Mouse (Mus musculus): ENCODE measurements at regions not wholly inside any gene's neighbourhood (a gene's known extent, or its start where the extent isn't known, plus 50 kb on each side); places are given as distances from the start of the nearest gene placed in this dataset.
A peak's percentile ranks its signal among the peaks of the same experiment; 100 is the strongest.
"Not testable (repeated sequence)": the region's sequence is repeated elsewhere in the genome, so short reads cannot be mapped to it uniquely, and the experiment has no call there.

- peak; percentile 11 for DNase-seq
These were observed 54.9 kb downstream of the Tas2r134 start for GRCm38 (mm10) chr2:51682177-51682576.

- no peak for DNase-seq
These were observed 55.4 kb downstream of the Tas2r134 start for GRCm38 (mm10) chr2:51682745-51683144.

- no peak for DNase-seq
These were observed 77.8 kb downstream of the Tas2r134 start for GRCm38 (mm10) chr2:51705110-51705509.

GRCm38 (mm10) chr2:51708701-51709100, 81.4 kb downstream of the Tas2r134 start:
- no peak for DNase-seq

- no peak for DNase-seq
These were observed 85.3 kb downstream of the Tas2r134 start for GRCm38 (mm10) chr2:51712611-51713010.

GRCm38 (mm10) chr2:51730805-51731204, 103.5 kb downstream of the Tas2r134 start:
- no peak for DNase-seq

- no peak for DNase-seq
These were observed 104.4 kb downstream of the Tas2r134 start for GRCm38 (mm10) chr2:51731703-51732102.

- no peak for DNase-seq
These were observed 105.0 kb downstream of the Tas2r134 start for GRCm38 (mm10) chr2:51732355-51732754.

GRCm38 (mm10) chr2:51733218-51733617, 105.9 kb downstream of the Tas2r134 start:
- no peak for DNase-seq

GRCm38 (mm10) chr2:51736452-51736851, 109.1 kb downstream of the Tas2r134 start:
- no peak for DNase-seq

- DNase-seq: no peak
These were observed 120.5 kb downstream of the Tas2r134 start for GRCm38 (mm10) chr2:51747675-51748319.

- no peak for DNase-seq
These were observed 121.9 kb downstream of the Tas2r134 start for GRCm38 (mm10) chr2:51749247-51749646.

GRCm38 (mm10) chr2:51752941-51753564, 125.7 kb downstream of the Tas2r134 start:
- no peak for DNase-seq

GRCm38 (mm10) chr2:51753565-51754031, 126.3 kb downstream of the Tas2r134 start:
- DNase-seq: no peak

GRCm38 (mm10) chr2:51757361-51757760, 130.1 kb downstream of the Tas2r134 start:
- DNase-seq: no peak

GRCm38 (mm10) chr2:51758093-51758492, 130.8 kb downstream of the Tas2r134 start:
- DNase-seq: no peak

- no peak for DNase-seq
These were observed 135.6 kb downstream of the Tas2r134 start for GRCm38 (mm10) chr2:51762866-51763265.

- DNase-seq: no peak
These were observed 140.3 kb downstream of the Tas2r134 start for GRCm38 (mm10) chr2:51767507-51768135.

GRCm38 (mm10) chr2:51768298-51769271, 141.3 kb downstream of the Tas2r134 start:
- no peak for DNase-seq

- no peak for DNase-seq
These were observed 149.8 kb downstream of the Rbm43 start for GRCm38 (mm10) chr2:51785169-51785568.

- DNase-seq: no peak
These were observed 146.1 kb downstream of the Rbm43 start for GRCm38 (mm10) chr2:51788896-51789295.

- DNase-seq: not testable (repeated sequence)
These were observed 141.7 kb downstream of the Rbm43 start for GRCm38 (mm10) chr2:51793291-51793690.

GRCm38 (mm10) chr2:51799856-51800255, 135.1 kb downstream of the Rbm43 start:
- DNase-seq: no peak
